Mouse (Mus musculus) cerebellum, adult 2 months (tissue): ENCODE measurements around the gene Gm5485.

Source experiments
- CTCF ChIP-seq: fragments of 200-500 bp; IDR thresholded peaks from 2 replicates; pipeline ENCODE4 v1.5.1; 2011; ENCODE audit warnings: low read depth, mild to moderate bottlenecking, control low read depth, low read length, moderate library complexity, borderline replicate concordance; ENCODE audit not compliant: insufficient read depth
- POLR2A ChIP-seq: fragments of 200-500 bp; IDR thresholded peaks from 2 replicates; pipeline ENCODE4 v1.6.1; 2011; ENCODE audit warnings: low read length, control low read depth, borderline replicate concordance; ENCODE audit not compliant: insufficient read depth

DNA sequence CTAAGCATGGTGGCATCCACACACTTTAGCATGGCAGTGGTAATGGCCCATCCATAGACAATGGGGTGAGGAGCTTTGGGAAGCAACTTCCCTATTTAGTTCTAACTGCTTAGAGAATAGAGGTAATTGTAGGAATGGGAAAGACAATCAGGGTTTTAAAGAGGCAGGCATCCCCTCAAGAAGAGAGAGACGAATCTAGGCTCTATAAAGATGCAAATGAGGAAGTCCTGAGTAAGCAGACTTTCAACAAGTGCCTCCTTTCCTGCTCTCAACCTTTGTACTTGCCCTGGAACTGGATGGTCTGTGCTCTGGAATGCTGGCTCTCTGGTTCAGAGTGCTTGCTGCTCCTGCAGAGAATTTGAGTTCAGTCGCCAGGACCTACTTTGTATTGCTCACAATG, 10.3 kb upstream of the Gm5485 start:
- TF ChIP-seq POLR2A (no peak), CTCF (no peak)
